Mouse (Mus musculus) forebrain, embryonic 16.5 days (tissue): ENCODE data around the gene Gspt1. TPM values are rescaled to one million over a fixed set of nuclear protein-coding genes. Genes with fewer than 3 reads are reported as not detected.

Experiments used
- ATAC-seq: fragments of 200-750 bp; cut with Nextera tagmentation; 2 replicates; pipeline ENCODE4 v1.8.0; 2017; ENCODE audit warnings: mild to moderate bottlenecking, moderate library complexity
- H3K27ac ChIP-seq: fragments of 300-500 bp; sonication (generic); 2 replicates; pipeline ENCODE4 v1.5.1; 2014; ENCODE audit warnings: low read length, control low read depth
- H3K27me3 ChIP-seq: fragments of 300-500 bp; sonication (generic); replicated peaks from 2 replicates; pipeline ENCODE4 v1.6.1; 2014; ENCODE audit warnings: low read length; ENCODE audit not compliant: control insufficient read depth, insufficient read depth
- H3K36me3 ChIP-seq: fragments of 300-500 bp; sonication (generic); 2 replicates; pipeline ENCODE4 v1.6.1; 2014; ENCODE audit not compliant: control insufficient read depth, insufficient read depth
- H3K4me1 ChIP-seq: fragments of 300-500 bp; sonication (generic); replicated peaks from 2 replicates; pipeline ENCODE4 v1.6.1; 2014; ENCODE audit warnings: low read length; ENCODE audit not compliant: control insufficient read depth, insufficient read depth
- H3K4me2 ChIP-seq: fragments of 300-500 bp; sonication (generic); 2 replicates; pipeline ENCODE4 v1.6.1; 2014; ENCODE audit warnings: mild to moderate bottlenecking, low read length, control low read depth
- H3K4me3 ChIP-seq: fragments of 300-500 bp; sonication (generic); replicated peaks from 2 replicates; pipeline ENCODE4 v1.5.1; 2014; ENCODE audit warnings: mild to moderate bottlenecking, low read length, control low read depth
- H3K9ac ChIP-seq: fragments of 300-500 bp; sonication (generic); replicated peaks from 2 replicates; pipeline ENCODE4 v1.6.1; 2014; ENCODE audit warnings: low read depth, low read length, control low read depth
- H3K9me3 ChIP-seq: fragments of 300-500 bp; sonication (generic); 2 replicates; pipeline ENCODE4 v1.6.1; 2016; ENCODE audit warnings: low read length; ENCODE audit not compliant: control insufficient read depth
- WGBS: fragments of 180-500 bp; shearing (Covaris S2); extraction: QIAGEN DNeasy Blood & Tissue Kit; methylation state at CpG from one replicate; pipeline ENCODE4 v1.1.7; 2014; 5-methylcytosine and 5-hydroxymethylcytosine counted together
- polyA plus RNA-seq: library from polyadenylated mRNA; unstranded; fragments of >200 nt; fragmentation: Nextera tagmentation; extraction: Ambion mirVana; gene quantifications from 2 replicates; pipeline ENCODE4 v1.2.1, GENCODE M21; 2015

The Gspt1 gene
- polyA plus RNA-seq, 1 experiment from 2014 or later, result 47.3 TPM

GRCm38 (mm10) chr16:11193231-11193630 is 60.9 kb downstream of the Gspt1 start:
- Histone ChIP-seq H3K4me2 (no peak overlapping the region), H3K36me3 (peaks cover 43% of the 10 kb centered on the region)

GRCm38 (mm10) chr16:11190150-11190549 is 64.0 kb downstream of the Gspt1 start:
- Histone ChIP-seq H3K36me3 (peaks cover 18% of the 10 kb centered on the region), H3K4me2 (no peak overlapping the region), H3K27me3 (no peaks in the 10 kb centered on the region), H3K27ac (no peak overlapping the region), H3K9me3 (no peaks in the 10 kb centered on the region), H3K4me1 (peaks cover 4% of the 10 kb centered on the region; the same call in 1 of the 2 replicates), H3K9ac (no peak overlapping the region), H3K4me3 (no peak overlapping the region)
- ATAC-seq, result peak; percentile 23; the same call in 1 of the 2 replicates
- WGBS, result 65% methylated on average over 7 of the region's 7 CpGs

More at GRCm38 (mm10) chr16:11193231-11193630, 60.9 kb downstream of the Gspt1 start:
- peaks cover 4% of the 10 kb centered on the region; the same call in 1 of the 2 replicates for H3K4me1 ChIP-seq
- WGBS, result 95% methylated on average over 2 of the region's 2 CpGs
- H3K9me3 ChIP-seq, result no peaks in the 10 kb centered on the region
- ATAC-seq, result no peak
- no peaks in the 10 kb centered on the region for H3K27me3 ChIP-seq
- H3K9ac ChIP-seq, result no peak overlapping the region
- no peak overlapping the region for H3K4me3 ChIP-seq
- H3K27ac ChIP-seq, result no peak overlapping the region

- Histone ChIP-seq H3K27ac (no peak overlapping the region), H3K4me3 (no peak overlapping the region), H3K4me1 (peaks cover 17% of the 10 kb centered on the region), H3K36me3 (no peaks in the 10 kb centered on the region), H3K4me2 (no peak overlapping the region), H3K27me3 (no peaks in the 10 kb centered on the region), H3K9ac (no peak overlapping the region), H3K9me3 (no peaks in the 10 kb centered on the region)
- 73% methylated on average over 2 of the region's 2 CpGs for WGBS
- no peak for ATAC-seq
Measured at GRCm38 (mm10) chr16:11177404-11177803, 76.7 kb downstream of the Gspt1 start.

- 3% methylated on average over 4 of the region's 4 CpGs for WGBS
- ATAC-seq, result no peak
- Histone ChIP-seq H3K4me3 (peak overlapping the region; percentile 95), H3K9ac (peak overlapping the region; percentile 87), H3K36me3 (no peaks in the 10 kb centered on the region), H3K27me3 (no peaks in the 10 kb centered on the region), H3K4me2 (peak overlapping the region; percentile 89), H3K27ac (peak overlapping the region; percentile 50), H3K4me1 (peaks cover 17% of the 10 kb centered on the region), H3K9me3 (no peaks in the 10 kb centered on the region)
Measured at GRCm38 (mm10) chr16:11176884-11177244, 77.3 kb downstream of the Gspt1 start.

GRCm38 (mm10) chr16:11176208-11176883 is 77.8 kb downstream of the Gspt1 start, which contains the start of gene Zc3h7a:
TSS of gene Zc3h7a (minus strand) at chr16:11176393.
- Histone ChIP-seq H3K4me2 (peak within 1 kb of the TSS; percentile 89), H3K27me3 (no peaks in the 10 kb centered on the region), H3K4me1 (peaks cover 17% of the 10 kb centered on the region), H3K9me3 (no peaks in the 10 kb centered on the region), H3K36me3 (no peaks in the 10 kb centered on the region), H3K4me3 (peak within 1 kb of the TSS; percentile 95), H3K27ac (peak within 1 kb of the TSS; percentile 83), H3K9ac (peak within 1 kb of the TSS; percentile 87)
- WGBS, result 1% methylated on average over 54 of the region's 57 CpGs
- peak; percentile 96 for ATAC-seq

DNA sequence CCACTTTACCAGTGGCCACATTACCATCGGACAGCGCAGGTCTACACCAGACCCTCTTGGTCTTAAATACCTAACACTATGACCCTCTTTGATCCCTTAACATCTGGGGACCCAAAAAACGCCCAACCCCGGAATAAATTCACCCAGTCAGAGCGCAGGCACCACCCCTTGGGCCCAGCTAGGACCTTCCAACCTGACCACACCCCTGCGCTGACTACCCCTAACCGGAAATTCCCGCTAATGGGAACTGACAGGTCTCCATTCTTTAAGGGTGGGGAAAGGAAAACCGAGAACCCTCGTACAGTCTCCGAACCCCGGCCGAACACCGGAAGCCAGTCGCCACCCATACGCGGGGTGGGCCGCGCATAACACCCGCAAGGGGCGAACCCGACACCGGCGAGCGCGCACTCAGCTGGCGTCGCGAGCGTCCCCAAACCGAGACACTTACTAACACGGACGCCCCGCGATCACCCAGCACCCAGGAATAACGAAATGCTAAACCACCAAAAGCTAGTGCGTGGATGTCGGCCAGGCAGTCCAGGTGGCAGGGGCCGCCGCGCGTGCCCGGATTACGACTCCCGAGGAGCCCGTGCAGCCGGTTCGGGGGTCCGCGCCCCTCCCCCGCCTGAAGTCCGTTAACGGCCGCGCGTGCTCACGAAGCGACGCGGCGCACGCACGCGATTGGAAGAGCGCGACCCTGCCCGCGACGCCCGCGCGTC is 78.5 kb downstream of the Gspt1 start:
- Histone ChIP-seq H3K4me1 (peaks cover 17% of the 10 kb centered on the region), H3K9ac (peak overlapping the region; percentile 87), H3K27ac (peak overlapping the region; percentile 83), H3K4me3 (peak overlapping the region; percentile 95), H3K4me2 (peak overlapping the region; percentile 89), H3K27me3 (no peaks in the 10 kb centered on the region), H3K36me3 (no peaks in the 10 kb centered on the region), H3K9me3 (no peaks in the 10 kb centered on the region)
- WGBS, result under 1% methylated on average over 72 of the region's 72 CpGs
- ATAC-seq, result peak; percentile 64

- peak overlapping the region; percentile 83; the same call in 1 of the 2 replicates for H3K27ac ChIP-seq
- H3K9ac ChIP-seq, result peak overlapping the region; percentile 87
- H3K9me3 ChIP-seq, result no peaks in the 10 kb centered on the region
- H3K27me3 ChIP-seq, result no peaks in the 10 kb centered on the region
- peak overlapping the region; percentile 95 for H3K4me3 ChIP-seq
- WGBS, result 7% methylated on average over 9 of the region's 9 CpGs
- ATAC-seq, result no peak
- no peaks in the 10 kb centered on the region for H3K36me3 ChIP-seq
- peak overlapping the region; percentile 89 for H3K4me2 ChIP-seq
- H3K4me1 ChIP-seq, result peaks cover 17% of the 10 kb centered on the region
Measured at GRCm38 (mm10) chr16:11175100-11175488, 79.0 kb downstream of the Gspt1 start.

DNA sequence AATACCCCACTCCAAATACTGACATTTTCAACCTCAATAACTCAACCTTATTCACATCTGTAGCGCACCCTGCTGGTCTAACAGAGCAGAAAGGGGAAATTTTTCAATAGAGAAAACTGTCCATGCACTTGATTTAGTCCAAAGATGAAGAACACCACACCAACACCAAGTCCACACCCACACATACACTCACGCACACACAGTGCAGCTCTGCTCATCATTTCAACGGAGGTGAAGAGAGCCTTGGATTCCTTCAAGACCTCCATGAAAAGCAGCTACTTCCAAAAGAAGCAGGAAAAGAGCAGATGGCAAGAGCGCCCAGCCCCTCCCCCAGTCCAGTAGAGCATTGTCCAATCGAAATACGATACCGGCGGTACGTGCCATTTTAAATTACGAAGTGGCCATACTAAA is 79.4 kb downstream of the Gspt1 start:
- ATAC-seq, result no peak
- Histone ChIP-seq H3K27ac (no peak overlapping the region; the same call in 1 of the 2 replicates), H3K9me3 (no peaks in the 10 kb centered on the region), H3K4me3 (peak overlapping the region; percentile 95), H3K4me2 (peak overlapping the region; percentile 89), H3K4me1 (peaks cover 17% of the 10 kb centered on the region), H3K27me3 (no peaks in the 10 kb centered on the region), H3K9ac (0 out of 2 replicates have a peak overlapping the region, but pooled peaks have one; percentile 87), H3K36me3 (no peaks in the 10 kb centered on the region)
- WGBS, result 4% methylated on average over 10 of the region's 10 CpGs

- Histone ChIP-seq H3K9me3 (no peaks in the 10 kb centered on the region), H3K4me2 (no peak overlapping the region), H3K27me3 (no peaks in the 10 kb centered on the region), H3K9ac (no peak overlapping the region), H3K27ac (no peak overlapping the region), H3K4me3 (no peak overlapping the region), H3K36me3 (no peaks in the 10 kb centered on the region), H3K4me1 (peaks cover 13% of the 10 kb centered on the region)
- no peak for ATAC-seq
- WGBS, result 86% methylated on average over 6 of the region's 6 CpGs
Measured at GRCm38 (mm10) chr16:11171679-11172078, 82.4 kb downstream of the Gspt1 start.
